Mouse (Mus musculus) ovary, postnatal 14 days (tissue): ENCODE data around the gene Vezt.

Experiments used
- DNase-seq: peaks from one replicate; pipeline ENCODE4 v3.0.0; 2022; ENCODE audit warnings: low spot score

Vezt gene

DNA sequence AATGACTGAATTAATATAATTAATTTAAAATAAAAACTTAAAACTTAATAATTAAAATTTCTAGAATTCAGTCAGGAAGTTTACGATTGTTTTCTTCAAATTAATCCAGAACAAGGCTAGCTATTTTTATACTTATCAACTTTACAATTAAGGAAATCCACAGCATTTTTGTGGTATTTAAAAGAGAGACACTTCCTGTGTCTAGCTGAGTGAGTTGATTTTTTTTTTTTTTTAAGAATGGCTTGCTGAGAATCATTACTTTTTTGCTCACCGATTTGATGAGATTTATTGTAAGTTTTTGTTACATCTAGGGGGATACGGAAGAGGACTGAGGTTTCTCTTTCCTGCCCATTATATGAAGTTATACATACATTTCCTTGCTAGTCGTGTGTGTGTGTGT lies 2.0 kb upstream of the Vezt start:
- DNase-seq: no peak

- no peak for DNase-seq
These were observed 1.6 kb upstream of the Vezt start for GRCm38 (mm10) chr10:94037196-94037595.

DNA sequence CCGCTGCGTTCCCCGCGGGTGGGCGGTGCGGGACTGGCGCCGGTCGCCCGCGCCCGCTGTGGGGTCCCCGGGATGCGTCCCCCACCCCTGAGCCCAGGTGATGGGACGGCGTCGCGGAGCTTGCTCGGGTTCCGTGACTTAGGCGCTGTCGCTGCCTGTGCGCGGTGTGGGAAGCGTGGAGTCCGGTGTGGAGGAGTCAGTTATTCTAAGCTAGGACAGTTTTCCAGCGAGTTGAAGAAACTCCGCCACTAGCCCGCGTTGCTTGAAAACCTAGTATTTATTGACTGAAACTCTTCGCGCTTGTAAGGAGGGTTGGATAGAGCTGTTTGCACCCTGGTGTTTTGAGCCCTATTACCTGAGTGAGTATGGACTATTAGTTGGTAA lies 750 bp upstream of the Vezt start:
- DNase-seq: no peak

DNA sequence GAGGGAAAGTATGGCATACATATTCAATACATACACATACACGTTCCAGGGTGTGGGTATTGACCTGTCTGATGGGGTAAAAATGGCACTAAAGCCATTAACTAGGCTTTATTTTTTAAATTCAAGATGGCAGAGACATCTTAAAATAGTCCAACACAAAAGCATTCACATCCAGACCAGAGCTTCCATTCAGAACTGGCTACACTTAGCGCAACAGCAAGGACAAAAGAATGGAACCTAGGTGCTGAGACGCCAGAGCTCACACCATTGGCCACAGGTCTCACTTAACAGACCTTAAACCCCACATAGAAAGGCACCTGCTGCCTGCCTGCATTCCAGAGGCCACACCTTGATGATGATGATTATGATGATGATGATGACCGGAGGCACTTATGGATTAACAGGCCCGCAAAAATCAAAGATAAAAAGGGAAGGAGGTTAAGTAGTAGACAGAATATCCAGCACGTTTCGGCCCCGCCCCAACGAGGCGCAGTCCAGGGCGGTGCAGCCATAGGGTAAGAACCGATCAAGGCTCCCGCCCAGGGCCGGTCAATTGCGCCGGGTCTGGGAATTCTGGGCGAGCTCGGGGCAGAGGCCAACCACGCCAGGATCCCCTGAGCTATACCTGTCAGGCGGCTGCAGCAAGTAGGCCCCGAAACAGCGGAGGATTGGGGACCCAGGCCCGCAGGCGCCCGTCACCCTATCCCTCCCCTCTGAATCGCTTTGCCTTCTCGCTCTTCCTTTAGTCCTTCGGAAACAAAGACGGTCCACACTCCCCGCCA lies 550 bp downstream of the Vezt start:
- DNase-seq: peak; percentile 52

GRCm38 (mm10) chr10:94031164-94031563 lies 4.5 kb downstream of the Vezt start:
- no peak for DNase-seq

DNA sequence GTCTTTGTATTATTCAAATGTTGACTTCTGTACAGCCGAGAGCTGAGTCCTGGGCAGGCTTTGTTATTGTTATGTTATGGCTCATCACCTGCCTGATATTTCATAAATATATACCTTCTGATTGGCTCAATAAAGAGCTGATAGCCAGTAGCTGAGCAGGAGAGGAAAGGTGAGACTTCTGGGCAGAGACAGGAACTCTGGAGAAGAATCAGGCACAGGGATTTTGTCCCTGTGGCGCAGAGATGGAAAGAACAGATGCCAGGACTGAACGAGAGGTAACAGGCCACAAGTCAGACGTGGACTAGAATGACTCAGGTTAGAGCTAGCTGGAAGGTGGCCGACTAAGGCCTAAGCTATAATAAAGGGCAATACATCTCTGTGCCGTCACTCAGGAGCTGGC lies 7.1 kb downstream of the Vezt start:
- no peak for DNase-seq

DNA sequence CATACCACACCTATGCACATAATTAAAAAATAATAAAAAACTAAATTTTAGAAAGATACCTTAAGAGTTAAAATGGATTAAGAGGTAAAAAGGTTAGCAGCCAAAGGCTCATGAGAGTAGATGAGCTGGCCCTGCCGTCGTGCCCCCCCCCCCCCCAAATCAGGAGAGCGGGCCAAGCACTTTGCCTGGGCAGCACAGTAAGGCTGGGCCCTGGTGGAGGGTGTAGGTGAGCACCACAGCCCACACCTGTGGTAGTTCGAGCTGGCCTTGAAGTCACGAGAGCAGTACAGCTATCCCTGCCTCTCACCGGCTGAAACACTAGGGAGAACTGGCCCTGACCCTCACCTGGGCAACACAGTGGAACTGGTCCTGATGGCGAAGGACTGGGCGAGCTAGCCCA lies 10.5 kb downstream of the Vezt start:
- DNase-seq: no peak

DNA sequence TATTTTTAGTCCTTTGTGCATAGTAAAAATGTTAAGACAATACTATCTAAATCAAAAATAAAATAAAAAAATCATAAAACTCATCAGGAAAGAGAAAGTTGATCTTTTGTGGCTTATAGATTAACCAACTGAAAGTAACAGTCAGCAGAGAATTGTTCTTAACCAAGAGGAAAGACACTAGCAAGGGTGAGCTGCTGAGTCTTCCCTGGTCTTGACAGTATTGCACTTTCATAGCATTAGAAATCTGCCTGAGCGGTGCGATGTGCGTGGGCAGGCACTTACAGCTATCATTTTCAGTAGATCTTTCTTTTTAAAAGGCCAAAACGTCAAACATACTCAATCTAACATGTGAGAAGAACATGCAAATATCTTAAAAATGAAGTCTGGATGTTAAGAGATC lies 14.6 kb downstream of the Vezt start:
- no peak for DNase-seq

GRCm38 (mm10) chr10:94020587-94020986 lies 15.0 kb downstream of the Vezt start:
- no peak for DNase-seq

DNA sequence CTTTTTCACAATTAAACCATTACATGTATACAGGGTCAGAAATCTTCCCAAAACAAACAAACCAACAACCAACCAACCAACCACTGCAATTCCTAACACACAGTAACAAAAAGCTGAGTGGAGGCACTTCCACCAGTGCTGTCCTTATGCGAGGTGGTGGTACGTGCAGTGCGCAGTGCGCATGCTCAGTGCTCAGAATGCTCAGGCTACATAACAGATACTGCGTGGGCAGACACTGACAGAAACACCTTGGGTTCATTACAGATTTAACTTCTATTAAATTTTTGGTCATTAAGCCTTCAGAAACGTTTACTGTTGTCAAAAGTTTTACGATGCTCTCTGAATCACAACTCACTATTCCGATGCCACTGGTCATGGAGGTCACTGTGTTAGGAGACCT lies 18.2 kb downstream of the Vezt start:
- no peak for DNase-seq

DNA sequence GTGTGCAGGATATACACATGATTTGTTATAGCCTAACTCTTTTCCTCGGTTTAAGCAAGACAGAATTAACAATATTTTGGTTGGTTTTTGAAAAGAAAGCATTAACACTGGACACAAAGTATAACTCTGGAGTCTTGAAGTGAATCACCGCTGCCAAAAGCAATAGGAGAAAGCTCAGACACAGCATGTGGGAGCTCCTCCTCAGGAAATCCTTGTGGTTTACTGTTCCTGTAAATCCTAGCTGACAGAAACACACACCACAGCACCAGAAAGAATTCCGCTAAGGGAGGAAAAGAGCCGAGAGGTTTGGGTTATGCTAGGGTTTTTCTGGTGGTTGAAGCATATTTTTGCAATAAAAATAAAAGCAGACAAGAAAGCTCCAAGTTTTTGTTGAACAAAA lies 21.4 kb downstream of the Vezt start:
- DNase-seq: no peak

DNA sequence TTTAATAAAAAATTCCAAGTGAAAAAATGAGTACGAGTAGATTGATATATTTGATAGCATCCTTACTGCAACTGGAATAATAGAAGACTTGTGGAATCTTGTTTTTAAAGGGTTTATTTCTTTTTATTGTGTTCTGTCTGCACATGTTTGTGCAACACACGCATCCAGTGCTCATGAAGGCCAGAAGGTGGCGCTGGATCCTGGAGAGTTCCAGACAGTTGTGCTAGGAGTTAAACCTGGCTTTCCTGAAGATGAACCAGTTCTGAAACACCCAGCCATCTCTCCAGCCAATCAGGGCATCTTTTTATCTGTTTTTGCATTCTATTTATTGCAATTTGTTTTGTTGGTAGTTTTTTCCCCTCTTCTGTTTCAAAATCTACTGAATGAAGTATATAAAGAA lies 22.4 kb downstream of the Vezt start:
- peak; percentile 16 for DNase-seq

GRCm38 (mm10) chr10:94011024-94011423 lies 24.6 kb downstream of the Vezt start:
- DNase-seq: no peak

- DNase-seq: no peak
These were observed 25.5 kb downstream of the Vezt start for GRCm38 (mm10) chr10:94009991-94010679.

DNA sequence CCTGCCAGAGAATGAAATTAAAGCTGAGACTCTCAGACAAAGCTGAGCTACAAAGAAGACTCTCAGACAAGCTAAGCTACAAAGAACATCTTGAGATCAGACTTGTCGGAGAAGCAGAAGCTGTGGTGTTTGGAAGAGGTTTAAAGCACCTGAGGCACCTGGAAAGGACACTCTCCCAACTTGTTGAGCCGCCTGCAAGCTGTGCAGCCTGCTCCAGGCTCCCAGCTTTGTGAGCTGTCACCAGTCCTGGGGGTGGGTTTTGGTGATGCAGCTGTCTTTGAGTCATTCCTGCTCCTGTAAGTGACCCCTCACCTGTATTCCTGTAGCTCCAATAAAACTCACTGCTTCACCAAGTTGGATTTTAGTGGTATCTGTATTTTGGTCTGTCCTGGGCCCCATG lies 27.3 kb downstream of the Vezt start:
- DNase-seq: no peak

DNA sequence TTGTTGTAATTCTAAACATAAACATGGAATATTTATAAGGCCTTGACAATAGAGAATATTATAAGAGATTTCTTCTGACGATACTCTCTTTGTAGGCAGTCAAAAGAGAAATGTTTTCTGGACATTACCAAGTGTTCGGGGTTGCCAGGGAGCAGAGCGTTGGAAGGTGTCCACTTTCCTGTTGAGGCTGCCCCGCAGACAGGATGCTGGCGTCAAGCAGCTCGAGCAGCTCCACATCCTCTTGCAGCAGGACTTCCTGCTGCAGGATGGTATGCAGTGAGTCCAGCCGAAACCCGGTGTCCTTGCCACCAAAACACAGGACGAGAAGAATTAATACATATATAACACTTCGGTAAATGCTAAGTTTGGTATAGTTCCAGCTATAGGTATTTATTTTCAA lies 35.4 kb downstream of the Vezt start:
- no peak for DNase-seq

- no peak for DNase-seq
These were observed 36.3 kb downstream of the Vezt start for GRCm38 (mm10) chr10:93999357-93999756.

DNA sequence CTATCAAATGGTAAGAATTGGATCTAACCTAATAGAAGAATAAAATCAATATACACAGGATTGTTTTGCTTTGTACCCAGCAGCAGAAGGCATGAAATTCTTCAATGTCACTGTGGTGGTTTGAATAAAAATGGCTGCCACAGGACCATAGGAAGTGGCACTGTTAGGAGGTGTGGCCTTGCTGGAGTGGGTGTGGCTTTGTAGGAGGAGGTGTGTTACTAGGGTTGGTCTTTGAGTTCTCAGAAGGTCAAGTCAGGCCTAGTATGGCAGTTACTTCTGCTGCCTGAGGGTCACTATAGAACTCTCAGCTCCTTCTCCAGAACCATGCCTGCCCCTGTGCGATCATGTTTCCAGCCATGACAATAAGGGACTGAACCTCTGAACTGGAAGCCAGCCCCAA lies 40.5 kb downstream of the Vezt start:
- DNase-seq: no peak

- no peak for DNase-seq
These were observed 41.5 kb downstream of the Vezt start for GRCm38 (mm10) chr10:93994136-93994535.

GRCm38 (mm10) chr10:93985357-93985756 lies 50.3 kb downstream of the Vezt start:
- DNase-seq: no peak

GRCm38 (mm10) chr10:93969306-93969705 lies 66.3 kb downstream of the Vezt start:
- DNase-seq: no peak

DNA sequence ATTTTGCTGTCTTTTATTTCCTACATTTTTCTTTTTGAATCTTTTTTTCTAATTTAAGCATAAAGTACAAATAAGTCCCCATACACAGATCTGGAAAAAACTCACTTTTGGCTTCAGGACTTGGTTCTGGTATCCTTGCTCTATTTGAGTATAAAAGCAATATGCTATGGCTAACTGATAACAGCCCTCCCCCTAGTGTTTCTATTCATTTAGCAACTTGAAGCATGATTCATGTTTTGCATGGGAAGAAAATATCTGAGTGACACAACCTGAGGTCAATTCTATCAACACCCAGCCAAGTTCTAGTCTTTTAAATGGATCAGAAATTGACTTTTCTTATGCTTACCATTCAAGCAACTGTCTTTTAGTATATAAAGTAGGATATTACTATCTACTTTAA lies 68.1 kb downstream of the Vezt start:
- no peak for DNase-seq

DNA sequence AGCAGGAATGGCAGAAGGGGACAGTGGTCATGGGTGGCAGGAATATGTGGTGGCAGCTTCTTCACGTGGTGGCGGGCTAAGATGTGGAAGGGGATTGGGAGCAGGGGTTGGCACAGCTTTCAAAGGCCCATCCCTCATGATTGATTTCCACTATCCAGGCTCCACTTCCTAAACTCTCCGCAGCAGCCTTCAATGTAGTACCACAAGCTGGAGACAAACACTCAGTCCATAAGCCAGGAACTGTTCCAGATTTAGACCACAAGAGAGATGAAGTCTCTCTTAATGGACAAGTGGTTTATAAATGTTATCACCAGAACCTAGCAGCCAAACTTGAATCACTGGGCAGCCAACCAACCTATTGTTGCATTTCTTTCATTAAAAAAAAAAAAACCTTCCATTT lies 81.6 kb downstream of the Vezt start:
- no peak for DNase-seq

DNA sequence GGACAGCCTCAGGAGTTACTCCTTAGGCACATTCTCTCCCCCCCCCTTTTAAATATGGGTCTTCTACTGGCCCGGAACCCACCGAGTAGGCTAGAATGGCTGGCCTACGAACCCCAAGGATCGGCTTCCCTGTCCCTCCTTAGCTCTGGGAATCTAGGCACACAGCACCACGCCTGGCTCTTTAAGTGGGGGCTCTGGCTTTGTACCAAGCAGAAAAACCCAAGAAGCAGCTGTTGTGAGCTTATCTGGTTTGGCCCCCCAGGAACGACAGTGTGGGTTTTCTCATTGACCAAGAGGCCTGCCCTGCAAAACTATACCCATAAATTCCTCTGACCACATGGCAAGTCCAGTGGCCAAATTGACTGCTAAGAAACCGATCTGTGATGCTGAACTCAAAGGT lies 82.1 kb downstream of the Vezt start:
- DNase-seq: no peak
